Mouse (Mus musculus): Measurements from ENCODE around the gene Cops7a. TPM values are rescaled to one million over a fixed set of nuclear protein-coding genes. Genes with fewer than 3 reads are reported as not detected.
A peak's percentile ranks its signal among the peaks of the same experiment; 100 is the strongest.

Cops7a gene
- polyA plus RNA-seq, 1 experiment from 2014 or later, result 107 TPM

DNA sequence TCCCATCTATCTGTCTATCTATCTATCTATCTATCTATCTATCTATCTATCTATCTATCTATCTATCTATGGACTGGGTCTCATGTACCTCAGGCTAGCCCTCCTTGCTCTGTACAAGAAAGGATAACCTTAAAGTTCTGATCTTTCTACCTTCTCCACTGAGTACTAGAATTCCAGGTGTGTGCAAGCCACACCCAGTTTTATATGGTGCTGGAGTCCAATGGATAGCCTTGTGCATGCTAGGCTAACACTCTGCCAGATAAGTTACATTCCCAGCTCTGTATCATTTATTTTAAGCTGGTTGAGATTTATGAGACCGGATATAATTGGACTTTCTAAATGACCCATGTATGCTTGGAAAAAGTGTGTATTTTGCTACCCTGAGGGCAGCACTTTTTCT is 23.7 kb downstream of the Cops7a start:
- Histone ChIP-seq H3K4me1 (ENCODE audit: control insufficient read depth, insufficient read depth, low read depth, low read length) (no peaks in the 10 kb centered on the region), H3K9ac (ENCODE audit: low read depth, low read length) (no peak overlapping the region), H3K36me3 (ENCODE audit: control insufficient read depth, insufficient read depth, low read length) (peaks cover 2% of the 10 kb centered on the region; the same call in 1 of the 2 replicates), H3K27ac (ENCODE audit: low read depth, low read length) (no peak overlapping the region), H3K4me2 (ENCODE audit: low read length) (no peak overlapping the region), H3K27me3 (replicated peaks; ENCODE audit: control insufficient read depth, insufficient read depth, low read length) (no peaks in the 10 kb centered on the region), H3K9me3 (ENCODE audit: control insufficient read depth, low read length) (no peaks in the 10 kb centered on the region), H3K4me3 (ENCODE audit: low read length) (no peak overlapping the region)
- 95% methylated on average over 1 of the region's 1 CpGs for WGBS
- no peak for ATAC-seq

DNA sequence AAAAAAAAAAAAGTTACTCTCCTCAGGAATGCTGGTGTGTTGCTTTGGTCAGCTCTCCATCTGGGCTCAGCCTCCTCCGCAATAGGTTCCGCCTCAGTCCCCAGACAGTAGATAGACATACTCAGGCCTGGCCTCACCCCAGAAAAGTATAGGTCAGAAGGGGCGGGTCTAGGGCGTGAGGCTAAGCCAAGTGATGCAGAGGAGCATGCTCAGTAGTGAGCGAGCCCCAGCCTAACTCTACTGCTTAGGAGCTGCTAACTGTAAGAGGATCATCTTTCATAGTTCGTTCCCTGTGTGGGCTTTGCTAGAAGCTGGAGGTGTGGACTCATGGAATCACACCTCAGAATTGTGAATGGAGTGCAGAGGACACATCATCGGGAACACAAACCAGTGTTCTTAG is 26.8 kb downstream of the Cops7a start:
- Histone ChIP-seq H3K4me3 (ENCODE audit: low read length) (no peak overlapping the region), H3K9ac (ENCODE audit: low read depth, low read length) (no peak overlapping the region), H3K27ac (ENCODE audit: low read depth, low read length) (no peak overlapping the region), H3K4me1 (ENCODE audit: control insufficient read depth, insufficient read depth, low read depth, low read length) (peaks cover 3% of the 10 kb centered on the region; the same call in 1 of the 2 replicates), H3K9me3 (ENCODE audit: control insufficient read depth, low read length) (no peaks in the 10 kb centered on the region), H3K36me3 (ENCODE audit: control insufficient read depth, insufficient read depth, low read length) (peaks cover 26% of the 10 kb centered on the region), H3K4me2 (ENCODE audit: low read length) (no peak overlapping the region), H3K27me3 (replicated peaks; ENCODE audit: control insufficient read depth, insufficient read depth, low read length) (no peaks in the 10 kb centered on the region)
- ATAC-seq, result no peak
- 98% methylated on average over 7 of the region's 7 CpGs for WGBS

DNA sequence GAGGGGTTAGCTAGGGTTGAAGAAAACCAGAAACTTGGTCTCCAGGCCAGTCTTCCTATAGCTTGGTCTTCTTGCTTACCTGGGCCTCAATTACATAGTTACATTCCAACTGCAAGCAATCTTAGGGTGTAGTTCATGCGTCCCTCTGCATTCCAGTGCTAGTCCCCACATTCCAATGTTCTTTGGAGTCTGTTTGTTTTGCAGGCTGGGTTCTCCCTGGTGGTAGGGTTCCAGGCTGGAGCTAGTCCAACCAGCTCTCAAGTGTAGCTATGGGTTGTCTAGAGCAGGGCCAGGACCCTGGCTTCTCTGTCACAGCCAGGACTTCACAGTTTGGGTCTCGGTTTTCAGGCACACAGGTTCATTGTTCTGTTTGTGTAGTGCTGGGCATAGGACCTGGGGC is 27.8 kb downstream of the Cops7a start:
- WGBS, result 89% methylated on average over 2 of the region's 2 CpGs
- no peak for ATAC-seq

DNA sequence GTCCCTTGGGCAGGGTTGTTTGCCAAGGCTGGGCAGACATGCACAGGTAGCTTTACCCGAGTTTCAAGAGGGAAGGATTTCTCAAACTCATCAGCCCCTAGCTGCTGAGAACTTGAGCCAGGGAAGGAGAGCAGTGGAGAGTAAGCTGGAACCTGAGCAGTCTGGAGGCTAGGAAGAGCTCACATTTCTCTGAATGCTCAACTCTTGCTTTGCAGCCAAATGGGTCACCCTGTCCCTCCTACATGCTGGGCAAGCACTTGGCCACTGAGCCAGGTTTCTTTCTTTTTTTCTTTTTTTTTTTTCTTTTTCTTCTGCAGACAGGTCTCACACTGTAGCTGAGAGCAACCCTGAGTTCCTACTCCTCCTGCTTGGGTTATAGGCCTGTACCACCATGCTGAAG is 28.7 kb downstream of the Cops7a start:
- H3K4me3 ChIP-seq (ENCODE audit: low read length), result no peak overlapping the region
- 92% methylated on average over 1 of the region's 1 CpGs for WGBS
- peaks cover 14% of the 10 kb centered on the region for H3K4me1 ChIP-seq (ENCODE audit: control insufficient read depth, insufficient read depth, low read depth, low read length)
- H3K4me2 ChIP-seq (ENCODE audit: low read length), result no peak overlapping the region
- no peak for ATAC-seq
- no peaks in the 10 kb centered on the region for H3K9me3 ChIP-seq (ENCODE audit: control insufficient read depth, low read length)
- H3K9ac ChIP-seq (ENCODE audit: low read depth, low read length), result no peak overlapping the region
- no peak overlapping the region for H3K27ac ChIP-seq (ENCODE audit: low read depth, low read length)
- no peaks in the 10 kb centered on the region for H3K27me3 ChIP-seq (replicated peaks; ENCODE audit: control insufficient read depth, insufficient read depth, low read length)
- H3K36me3 ChIP-seq (ENCODE audit: control insufficient read depth, insufficient read depth, low read length), result peaks cover 30% of the 10 kb centered on the region

More for the DNA sequence above, 27.8 kb downstream of the Cops7a start:
- Histone ChIP-seq H3K27me3 (replicated peaks; ENCODE audit: control insufficient read depth, insufficient read depth, low read length) (no peaks in the 10 kb centered on the region), H3K36me3 (ENCODE audit: control insufficient read depth, insufficient read depth, low read length) (peaks cover 30% of the 10 kb centered on the region), H3K4me1 (ENCODE audit: control insufficient read depth, insufficient read depth, low read depth, low read length) (peaks cover 9% of the 10 kb centered on the region), H3K4me3 (ENCODE audit: low read length) (no peak overlapping the region), H3K9me3 (ENCODE audit: control insufficient read depth, low read length) (no peaks in the 10 kb centered on the region), H3K9ac (ENCODE audit: low read depth, low read length) (no peak overlapping the region), H3K4me2 (ENCODE audit: low read length) (no peak overlapping the region), H3K27ac (ENCODE audit: low read depth, low read length) (no peak overlapping the region)

DNA sequence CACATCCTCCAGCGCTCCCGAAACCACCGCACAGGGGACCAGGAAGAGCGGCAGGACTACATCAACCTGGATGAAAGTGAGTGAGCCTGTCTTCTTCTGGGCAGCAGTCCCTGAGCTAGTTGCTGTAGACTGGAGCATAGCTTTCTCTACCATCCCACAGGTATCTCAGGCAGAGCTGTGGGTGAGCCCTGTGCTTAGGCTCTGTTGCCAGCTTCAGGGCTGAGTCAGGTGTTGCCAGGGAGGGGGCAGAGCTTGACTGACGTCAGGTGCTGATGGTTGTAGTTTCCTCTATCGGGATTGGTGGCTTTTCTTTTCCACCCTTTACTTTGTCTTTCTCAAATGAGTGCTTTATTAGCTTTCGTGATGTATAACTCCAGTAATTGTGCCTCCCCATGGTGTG is 30.7 kb downstream of the Cops7a start:
- Histone ChIP-seq H3K36me3 (ENCODE audit: control insufficient read depth, insufficient read depth, low read length) (peaks cover 30% of the 10 kb centered on the region), H3K27me3 (replicated peaks; ENCODE audit: control insufficient read depth, insufficient read depth, low read length) (no peaks in the 10 kb centered on the region), H3K9me3 (ENCODE audit: control insufficient read depth, low read length) (no peaks in the 10 kb centered on the region), H3K9ac (ENCODE audit: low read depth, low read length) (no peak overlapping the region), H3K27ac (ENCODE audit: low read depth, low read length) (no peak overlapping the region), H3K4me3 (ENCODE audit: low read length) (no peak overlapping the region), H3K4me2 (ENCODE audit: low read length) (no peak overlapping the region), H3K4me1 (ENCODE audit: control insufficient read depth, insufficient read depth, low read depth, low read length) (peaks cover 18% of the 10 kb centered on the region)
- no peak for ATAC-seq
- 95% methylated on average over 7 of the region's 7 CpGs for WGBS

DNA sequence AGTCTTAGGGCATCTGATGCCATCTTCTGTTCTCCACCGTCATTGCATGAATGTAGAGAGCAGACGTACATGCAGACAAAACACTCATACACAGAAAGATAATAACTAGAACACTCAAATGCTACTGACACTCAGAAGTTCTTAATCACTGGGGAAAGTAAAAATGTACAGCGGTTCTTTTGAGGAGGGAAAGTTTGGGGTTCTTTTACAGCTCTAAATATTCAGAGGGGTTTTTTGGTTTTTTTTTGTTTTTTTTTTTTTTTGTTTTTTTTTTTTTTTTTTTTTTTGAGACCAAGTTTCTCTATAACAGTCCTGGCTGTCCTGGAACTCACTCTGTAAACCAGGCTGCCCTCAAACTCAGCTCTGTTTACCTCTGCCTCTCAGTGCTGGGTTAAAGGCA is 32.2 kb downstream of the Cops7a start:
- Histone ChIP-seq H3K4me3 (ENCODE audit: low read length) (no peak overlapping the region), H3K9me3 (ENCODE audit: control insufficient read depth, low read length) (no peaks in the 10 kb centered on the region), H3K9ac (ENCODE audit: low read depth, low read length) (no peak overlapping the region), H3K27ac (ENCODE audit: low read depth, low read length) (no peak overlapping the region), H3K36me3 (ENCODE audit: control insufficient read depth, insufficient read depth, low read length) (peaks cover 28% of the 10 kb centered on the region), H3K4me2 (ENCODE audit: low read length) (no peak overlapping the region; the same call in 1 of the 2 replicates), H3K27me3 (replicated peaks; ENCODE audit: control insufficient read depth, insufficient read depth, low read length) (no peaks in the 10 kb centered on the region), H3K4me1 (ENCODE audit: control insufficient read depth, insufficient read depth, low read depth, low read length) (peaks cover 18% of the 10 kb centered on the region)
- 91% methylated on average over 3 of the region's 3 CpGs for WGBS
- no peak for ATAC-seq

DNA sequence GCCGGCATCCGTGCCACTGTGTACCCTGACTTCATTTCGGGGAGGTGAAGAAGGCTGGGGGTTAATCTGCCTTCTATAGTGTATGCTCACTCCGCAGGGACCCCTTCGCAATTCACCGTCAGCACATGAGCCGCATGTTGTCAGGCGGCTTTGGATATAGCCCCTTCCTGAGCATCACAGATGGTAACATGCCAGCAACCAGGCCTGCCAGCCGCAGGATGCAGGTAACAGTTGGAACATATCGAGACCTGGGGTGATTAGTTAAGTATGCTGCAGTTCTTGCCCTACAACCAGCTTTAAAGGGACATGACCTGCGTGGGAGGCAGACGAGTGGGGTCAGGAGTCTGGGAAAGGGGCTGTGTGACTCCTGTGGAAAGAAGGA is 33.0 kb downstream of the Cops7a start:
- H3K27me3 ChIP-seq (replicated peaks; ENCODE audit: control insufficient read depth, insufficient read depth, low read length), result no peaks in the 10 kb centered on the region
- no peaks in the 10 kb centered on the region for H3K9me3 ChIP-seq (ENCODE audit: control insufficient read depth, low read length)
- H3K4me3 ChIP-seq (ENCODE audit: low read length), result peak overlapping the region; percentile 97
- H3K4me2 ChIP-seq (ENCODE audit: low read length), result peak overlapping the region; percentile 69
- H3K4me1 ChIP-seq (ENCODE audit: control insufficient read depth, insufficient read depth, low read depth, low read length), result peaks cover 18% of the 10 kb centered on the region
- H3K27ac ChIP-seq (ENCODE audit: low read depth, low read length), result peak overlapping the region; percentile 98
- H3K9ac ChIP-seq (ENCODE audit: low read depth, low read length), result peak overlapping the region; percentile 99
- H3K36me3 ChIP-seq (ENCODE audit: control insufficient read depth, insufficient read depth, low read length), result peaks cover 28% of the 10 kb centered on the region
- 43% methylated on average over 12 of the region's 12 CpGs for whole genome bisulfite sequencing
- no peak for ATAC-seq

DNA sequence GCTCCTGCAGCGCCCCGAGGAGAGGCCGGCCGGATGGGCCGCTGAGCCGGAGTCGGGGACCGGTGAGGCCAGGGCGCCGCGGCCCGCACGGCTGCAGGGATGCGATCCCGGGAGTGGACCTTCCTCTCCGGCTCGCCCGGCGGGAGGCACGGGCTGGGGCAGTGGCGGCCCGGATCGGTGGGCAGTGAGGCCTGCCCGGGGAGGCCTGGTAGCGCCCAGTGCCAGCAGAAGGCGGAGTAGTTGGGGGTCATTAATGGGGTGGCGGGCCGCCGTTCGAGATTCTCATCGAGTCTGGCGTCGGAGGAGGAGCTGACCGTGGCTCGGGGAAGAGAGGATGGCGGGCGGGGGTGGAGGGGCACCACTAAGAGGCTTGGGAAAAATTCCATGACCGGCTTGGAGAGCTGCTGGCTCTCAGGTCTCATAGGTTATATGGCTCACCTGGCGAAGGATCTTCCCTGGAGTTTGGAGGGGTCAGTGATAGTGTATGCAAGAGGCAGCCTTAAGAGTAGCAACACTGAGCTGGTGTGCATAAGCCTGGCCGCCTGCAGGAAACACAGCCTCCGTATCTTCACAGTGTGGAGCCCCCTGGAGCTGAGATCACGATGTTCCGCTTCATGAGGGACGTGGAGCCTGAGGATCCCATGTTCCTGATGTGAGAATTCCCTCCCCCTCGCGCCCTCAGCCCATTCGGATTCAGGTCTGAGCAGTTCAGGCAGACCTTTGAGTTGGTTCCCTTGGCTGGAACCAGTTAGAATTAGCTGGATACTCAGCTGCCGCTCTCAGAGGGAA is 33.6 kb downstream of the Cops7a start:
- Histone ChIP-seq H3K4me1 (ENCODE audit: control insufficient read depth, insufficient read depth, low read depth, low read length) (peaks cover 18% of the 10 kb centered on the region), H3K4me2 (ENCODE audit: low read length) (peak overlapping the region; percentile 69), H3K36me3 (ENCODE audit: control insufficient read depth, insufficient read depth, low read length) (peaks cover 28% of the 10 kb centered on the region), H3K9me3 (ENCODE audit: control insufficient read depth, low read length) (no peaks in the 10 kb centered on the region), H3K27me3 (replicated peaks; ENCODE audit: control insufficient read depth, insufficient read depth, low read length) (no peaks in the 10 kb centered on the region), H3K27ac (ENCODE audit: low read depth, low read length) (peak overlapping the region; percentile 98), H3K9ac (ENCODE audit: low read depth, low read length) (peak overlapping the region; percentile 99), H3K4me3 (ENCODE audit: low read length) (peak overlapping the region; percentile 97)
- peak; percentile 55 for ATAC-seq
- WGBS, result under 1% methylated on average over 48 of the region's 48 CpGs

DNA sequence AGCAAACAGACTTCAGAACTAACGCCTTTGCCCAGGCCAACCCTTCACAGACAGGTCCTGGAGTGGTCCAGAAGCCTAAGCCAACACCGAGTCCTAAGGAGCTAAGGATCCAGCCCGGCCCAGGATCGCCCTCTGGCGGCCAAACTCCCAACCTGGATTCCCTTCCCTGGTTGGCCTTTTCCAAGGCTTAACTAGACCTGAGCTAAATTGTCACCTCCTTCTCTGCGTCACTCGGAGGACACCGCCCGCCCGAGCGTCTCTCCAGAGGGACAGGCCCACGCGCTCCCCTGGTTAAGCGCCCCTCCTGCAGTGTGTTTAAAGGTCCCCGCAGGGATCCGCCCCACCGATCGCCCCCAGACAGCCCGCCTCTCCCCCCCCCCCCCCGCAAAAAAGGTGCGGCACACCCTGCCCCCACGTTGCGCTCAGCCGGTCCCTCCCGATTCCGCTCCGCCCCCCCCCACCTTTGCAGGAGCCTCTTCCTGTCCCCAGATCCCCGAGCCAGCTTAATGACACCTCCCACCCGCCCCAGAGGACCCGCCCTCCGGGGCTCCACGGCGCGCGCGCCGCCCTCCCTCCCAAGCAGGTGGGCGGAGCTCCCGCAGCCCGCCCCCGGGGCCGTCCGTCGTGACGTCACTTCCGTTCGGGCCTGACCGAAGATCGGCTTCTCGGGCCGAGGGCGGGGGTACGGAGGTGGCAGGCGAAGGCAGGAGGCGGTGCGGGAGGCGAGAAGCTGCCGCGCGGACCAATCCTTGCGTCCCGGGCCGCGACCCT is 34.4 kb downstream of the Cops7a start, which contains the start of gene Mlf2:
Gene Mlf2 (plus strand): TSS at position 633 of the 771 bp plus-strand sequence.
- under 1% methylated on average over 53 of the region's 64 CpGs for WGBS
- peak within 1 kb of the TSS; percentile 99 for H3K9ac ChIP-seq (ENCODE audit: low read depth, low read length)
- peak within 1 kb of the TSS; percentile 98 for H3K27ac ChIP-seq (ENCODE audit: low read depth, low read length)
- peaks cover 18% of the 10 kb centered on the region for H3K4me1 ChIP-seq (ENCODE audit: control insufficient read depth, insufficient read depth, low read depth, low read length)
- H3K4me2 ChIP-seq (ENCODE audit: low read length), result peak within 1 kb of the TSS; percentile 69
- no peaks in the 10 kb centered on the region for H3K27me3 ChIP-seq (replicated peaks; ENCODE audit: control insufficient read depth, insufficient read depth, low read length)
- H3K4me3 ChIP-seq (ENCODE audit: low read length), result peak within 1 kb of the TSS; percentile 97
- peak; percentile 96 for ATAC-seq
- peaks cover 22% of the 10 kb centered on the region for H3K36me3 ChIP-seq (ENCODE audit: control insufficient read depth, insufficient read depth, low read length)
- H3K9me3 ChIP-seq (ENCODE audit: control insufficient read depth, low read length), result no peaks in the 10 kb centered on the region
